Mouse (Mus musculus): ENCODE measurements at regions not wholly inside any gene's neighbourhood (a gene's known extent, or its start where the extent isn't known, plus 50 kb on each side); places are given as distances from the start of the nearest gene placed in this dataset.

GRCm38 (mm10) chr15:59146586-59147085, 257.5 kb downstream of the Gm49356 start:
- no peaks in the 10 kb centered on the region for H3K9me3 ChIP-seq (ENCODE audit: control insufficient read depth, low read length)
- DNase-seq (ENCODE audit: low spot score), result no peak
- no peak for ATAC-seq (ENCODE audit: low FRiP score, low TSS enrichment)
- H3K27me3 ChIP-seq (ENCODE audit: control insufficient read depth, insufficient read depth, low read length), result no peaks in the 10 kb centered on the region
- no peak overlapping the region for H3K4me3 ChIP-seq (ENCODE audit: low read depth, low read length)
- H3K9ac ChIP-seq (ENCODE audit: low read length), result no peak overlapping the region
- H3K27ac ChIP-seq (replicated peaks), result no peak overlapping the region
- no peaks in the 10 kb centered on the region for H3K36me3 ChIP-seq (ENCODE audit: control insufficient read depth, insufficient read depth, low read length)
- 46% methylated on average over 9 of the region's 11 CpGs for WGBS
- no peak overlapping the region for H3K4me2 ChIP-seq (replicated peaks; ENCODE audit: low read depth)
- TF ChIP-seq CTCF (IDR thresholded peaks at IDR 0.05; ENCODE audit: low read depth) (no peak), EP300 (optimal IDR thresholded peaks at IDR 0.05) (no peak)
- no peaks in the 10 kb centered on the region for H3K4me1 ChIP-seq (replicated peaks; ENCODE audit: control insufficient read depth, insufficient read depth)

- Histone ChIP-seq H3K9me3 (ENCODE audit: control insufficient read depth, low read length) (no peaks in the 10 kb centered on the region), H3K9ac (ENCODE audit: low read length) (no peak overlapping the region), H3K27me3 (ENCODE audit: control insufficient read depth, insufficient read depth, low read length) (no peaks in the 10 kb centered on the region), H3K4me1 (replicated peaks; ENCODE audit: control insufficient read depth, insufficient read depth) (no peaks in the 10 kb centered on the region), H3K4me3 (ENCODE audit: low read depth, low read length) (no peak overlapping the region), H3K4me2 (replicated peaks; ENCODE audit: low read depth) (no peak overlapping the region), H3K27ac (replicated peaks) (no peak overlapping the region), H3K36me3 (ENCODE audit: control insufficient read depth, insufficient read depth, low read length) (no peaks in the 10 kb centered on the region)
- 66% methylated on average over 5 of the region's 5 CpGs for WGBS
- ATAC-seq (ENCODE audit: low FRiP score, low TSS enrichment) (no peak), DNase-seq (ENCODE audit: low spot score) (no peak)
- TF ChIP-seq CTCF (IDR thresholded peaks at IDR 0.05; ENCODE audit: low read depth) (no peak), EP300 (optimal IDR thresholded peaks at IDR 0.05) (no peak)
These were observed 259.4 kb downstream of the Gm49356 start for GRCm38 (mm10) chr15:59148531-59148930.

- H3K4me3 ChIP-seq (ENCODE audit: low read depth, low read length), result no peak overlapping the region
- H3K27me3 ChIP-seq (ENCODE audit: control insufficient read depth, insufficient read depth, low read length), result no peaks in the 10 kb centered on the region
- no peaks in the 10 kb centered on the region for H3K9me3 ChIP-seq (ENCODE audit: control insufficient read depth, low read length)
- TF ChIP-seq EP300 (optimal IDR thresholded peaks at IDR 0.05), result no peak
- no peak for TF ChIP-seq CTCF (IDR thresholded peaks at IDR 0.05; ENCODE audit: low read depth)
- ATAC-seq (ENCODE audit: low FRiP score, low TSS enrichment) (no peak), DNase-seq (ENCODE audit: low spot score) (no peak)
- WGBS, result 80% methylated on average over 5 of the region's 5 CpGs
- H3K9ac ChIP-seq (ENCODE audit: low read length), result no peak overlapping the region
- H3K4me1 ChIP-seq (replicated peaks; ENCODE audit: control insufficient read depth, insufficient read depth), result no peaks in the 10 kb centered on the region
- H3K27ac ChIP-seq (replicated peaks), result no peak overlapping the region
- H3K36me3 ChIP-seq (ENCODE audit: control insufficient read depth, insufficient read depth, low read length), result no peaks in the 10 kb centered on the region
- H3K4me2 ChIP-seq (replicated peaks; ENCODE audit: low read depth), result no peak overlapping the region
These were observed 262.4 kb downstream of the Gm49356 start for GRCm38 (mm10) chr15:59151506-59151905.

GRCm38 (mm10) chr15:59152786-59153388, 263.8 kb downstream of the Gm49356 start:
- Histone ChIP-seq H3K4me2 (replicated peaks; ENCODE audit: low read depth) (no peak overlapping the region), H3K27ac (replicated peaks) (no peak overlapping the region), H3K4me3 (ENCODE audit: low read depth, low read length) (no peak overlapping the region), H3K27me3 (ENCODE audit: control insufficient read depth, insufficient read depth, low read length) (no peaks in the 10 kb centered on the region), H3K4me1 (replicated peaks; ENCODE audit: control insufficient read depth, insufficient read depth) (no peaks in the 10 kb centered on the region), H3K9me3 (ENCODE audit: control insufficient read depth, low read length) (no peaks in the 10 kb centered on the region), H3K36me3 (ENCODE audit: control insufficient read depth, insufficient read depth, low read length) (no peaks in the 10 kb centered on the region), H3K9ac (ENCODE audit: low read length) (no peak overlapping the region)
- whole genome bisulfite sequencing, result 87% methylated on average over 6 of the region's 6 CpGs
- no peak for ATAC-seq (ENCODE audit: low FRiP score, low TSS enrichment)
- TF ChIP-seq EP300 (optimal IDR thresholded peaks at IDR 0.05) (no peak), CTCF (IDR thresholded peaks at IDR 0.05; ENCODE audit: low read depth) (no peak)
- no peak for DNase-seq (ENCODE audit: low spot score)

GRCm38 (mm10) chr15:59153416-59154250, 264.5 kb downstream of the Gm49356 start:
- DNase-seq (ENCODE audit: low spot score) (no peak), ATAC-seq (ENCODE audit: low FRiP score, low TSS enrichment) (no peak)
- TF ChIP-seq EP300 (optimal IDR thresholded peaks at IDR 0.05) (no peak), CTCF (IDR thresholded peaks at IDR 0.05; ENCODE audit: low read depth) (no peak)

More at GRCm38 (mm10) chr15:59153416-59154250, 264.5 kb downstream of the Gm49356 start:
- H3K4me1 ChIP-seq (replicated peaks; ENCODE audit: control insufficient read depth, insufficient read depth), result no peaks in the 10 kb centered on the region
- no peaks in the 10 kb centered on the region for H3K27me3 ChIP-seq (ENCODE audit: control insufficient read depth, insufficient read depth, low read length)
- H3K4me3 ChIP-seq (ENCODE audit: low read depth, low read length), result no peak overlapping the region
- H3K9me3 ChIP-seq (ENCODE audit: control insufficient read depth, low read length), result no peaks in the 10 kb centered on the region
- no peak overlapping the region for H3K9ac ChIP-seq (ENCODE audit: low read length)
- H3K4me2 ChIP-seq (replicated peaks; ENCODE audit: low read depth), result no peak overlapping the region
- WGBS, result 78% methylated on average over 16 of the region's 16 CpGs
- no peaks in the 10 kb centered on the region for H3K36me3 ChIP-seq (ENCODE audit: control insufficient read depth, insufficient read depth, low read length)
- no peak overlapping the region for H3K27ac ChIP-seq (replicated peaks)
